Mouse (Mus musculus): ENCODE results near the gene Klk1. TPM values are rescaled to one million over a fixed set of nuclear protein-coding genes. Genes with fewer than 3 reads are reported as not detected.
"Not testable (repeated sequence)": the region's sequence is repeated elsewhere in the genome, so short reads cannot be mapped to it uniquely, and the experiment has no call there.

Gene Klk1
- polyA plus RNA-seq, 1 experiment from 2014 or later = not detected

- Histone ChIP-seq H3K9me3 (no peaks in the 10 kb centered on the region), H3K4me1 (peaks cover 5% of the 10 kb centered on the region; the same call in 1 of the 2 replicates), H3K4me3 (no peak overlapping the region), H3K27me3 (replicated peaks) (no peaks in the 10 kb centered on the region), H3K36me3 (no peaks in the 10 kb centered on the region), H3K9ac (no peak overlapping the region), H3K4me2 (replicated peaks) (no peak overlapping the region), H3K27ac (no peak overlapping the region)
- WGBS = 70% methylated on average over 1 of the region's 1 CpGs
- ATAC-seq (ENCODE audit: low FRiP score, low read depth) = no peak
Observed at GRCm38 (mm10) chr7:44240712-44241111, 15.6 kb downstream of the Klk1 start.

DNA sequence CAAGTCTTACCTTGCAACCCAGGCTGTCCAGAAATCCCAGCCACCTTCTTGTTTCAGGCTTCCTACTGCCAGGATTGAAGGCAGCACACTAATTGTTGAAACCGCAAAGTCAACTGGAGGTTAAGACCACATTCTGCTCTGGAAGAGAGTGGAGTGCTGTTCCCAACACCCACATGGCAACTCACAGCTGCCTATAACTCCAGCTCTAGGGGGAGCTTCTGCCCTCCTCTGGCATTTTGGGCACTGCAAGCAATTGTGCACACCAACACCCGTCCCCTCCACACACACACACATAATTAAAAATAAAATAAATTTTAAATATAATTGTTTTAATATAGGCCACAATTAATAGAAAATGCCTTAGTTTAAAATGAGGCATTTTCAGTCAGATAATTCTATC, 16.0 kb downstream of the Klk1 start:
- Histone ChIP-seq H3K27me3 (replicated peaks) (no peaks in the 10 kb centered on the region), H3K4me3 (no peak overlapping the region), H3K9ac (no peak overlapping the region), H3K4me1 (peaks cover 5% of the 10 kb centered on the region; the same call in 1 of the 2 replicates), H3K4me2 (replicated peaks) (no peak overlapping the region), H3K36me3 (no peaks in the 10 kb centered on the region), H3K27ac (no peak overlapping the region), H3K9me3 (no peaks in the 10 kb centered on the region)
- WGBS = 73% methylated on average over 2 of the region's 2 CpGs
- no peak for ATAC-seq (ENCODE audit: low FRiP score, low read depth)

- 50% methylated on average over 1 of the region's 1 CpGs for WGBS
- no peak for ATAC-seq (ENCODE audit: low FRiP score, low read depth)
- H3K4me3 ChIP-seq = no peak overlapping the region
Observed at GRCm38 (mm10) chr7:44244080-44244479, 18.9 kb downstream of the Klk1 start.

GRCm38 (mm10) chr7:44246055-44246983, 21.2 kb downstream of the Klk1 start, which contains the start of the genes 1700028J19Rik and 2410002F23Rik:
TSS of gene 1700028J19Rik (minus strand) at chr7:44246695.
TSS of gene 2410002F23Rik (plus strand) at chr7:44246722.
- peak; percentile 87 for ATAC-seq (ENCODE audit: low FRiP score, low read depth)
- H3K9me3 ChIP-seq = no peaks in the 10 kb centered on the region
- peaks cover 29% of the 10 kb centered on the region for H3K36me3 ChIP-seq
- peak within 1 kb of the TSS; percentile 88 for H3K4me3 ChIP-seq
- peak within 1 kb of the TSS; percentile 77 for H3K9ac ChIP-seq
- WGBS = 0% methylated on average over 62 of the region's 62 CpGs
- no peaks in the 10 kb centered on the region for H3K27me3 ChIP-seq (replicated peaks)
- peak within 1 kb of the TSS; percentile 71 for H3K27ac ChIP-seq
- H3K4me1 ChIP-seq = peaks cover 12% of the 10 kb centered on the region
- peak within 1 kb of the TSS; percentile 66 for H3K4me2 ChIP-seq (replicated peaks)

More at GRCm38 (mm10) chr7:44244080-44244479, 18.9 kb downstream of the Klk1 start:
- no peak overlapping the region for H3K9ac ChIP-seq
- no peaks in the 10 kb centered on the region for H3K27me3 ChIP-seq (replicated peaks)
- H3K36me3 ChIP-seq = peaks cover 9% of the 10 kb centered on the region
- H3K4me1 ChIP-seq = peaks cover 12% of the 10 kb centered on the region
- no peak overlapping the region for H3K27ac ChIP-seq
- no peaks in the 10 kb centered on the region for H3K9me3 ChIP-seq
- H3K4me2 ChIP-seq (replicated peaks) = no peak overlapping the region

- H3K9ac ChIP-seq = peak overlapping the region; percentile 77
- 2% methylated on average over 23 of the region's 23 CpGs for WGBS
Observed at GRCm38 (mm10) chr7:44246984-44247470, 21.9 kb downstream of the Klk1 start.

GRCm38 (mm10) chr7:44247971-44248370, 22.8 kb downstream of the Klk1 start:
- peak overlapping the region; percentile 77; the same call in 1 of the 2 replicates for H3K9ac ChIP-seq
- no peak overlapping the region for H3K27ac ChIP-seq
- peak overlapping the region; percentile 66 for H3K4me2 ChIP-seq (replicated peaks)
- ATAC-seq (ENCODE audit: low FRiP score, low read depth) = no peak
- peaks cover 42% of the 10 kb centered on the region for H3K36me3 ChIP-seq
- peak overlapping the region; percentile 88 for H3K4me3 ChIP-seq
- no peaks in the 10 kb centered on the region for H3K9me3 ChIP-seq
- no peaks in the 10 kb centered on the region for H3K27me3 ChIP-seq (replicated peaks)
- WGBS = 96% methylated on average over 2 of the region's 2 CpGs
- H3K4me1 ChIP-seq = peaks cover 13% of the 10 kb centered on the region

More at GRCm38 (mm10) chr7:44246984-44247470, 21.9 kb downstream of the Klk1 start:
- Histone ChIP-seq H3K4me2 (replicated peaks) (peak overlapping the region; percentile 66), H3K4me1 (peaks cover 12% of the 10 kb centered on the region), H3K27me3 (replicated peaks) (no peaks in the 10 kb centered on the region), H3K36me3 (peaks cover 33% of the 10 kb centered on the region), H3K27ac (no peak overlapping the region), H3K9me3 (no peaks in the 10 kb centered on the region), H3K4me3 (peak overlapping the region; percentile 88)
- ATAC-seq (ENCODE audit: low FRiP score, low read depth) = peak; percentile 21

GRCm38 (mm10) chr7:44249248-44249647, 24.1 kb downstream of the Klk1 start:
- no peaks in the 10 kb centered on the region for H3K9me3 ChIP-seq
- H3K9ac ChIP-seq = no peak overlapping the region
- H3K4me1 ChIP-seq = peaks cover 15% of the 10 kb centered on the region
- no peak overlapping the region for H3K27ac ChIP-seq
- no peak overlapping the region for H3K4me3 ChIP-seq
- H3K36me3 ChIP-seq = peaks cover 52% of the 10 kb centered on the region
- H3K4me2 ChIP-seq (replicated peaks) = no peak overlapping the region
- no peak for ATAC-seq (ENCODE audit: low FRiP score, low read depth)
- no peaks in the 10 kb centered on the region for H3K27me3 ChIP-seq (replicated peaks)
- WGBS = 92% methylated on average over 4 of the region's 4 CpGs

DNA sequence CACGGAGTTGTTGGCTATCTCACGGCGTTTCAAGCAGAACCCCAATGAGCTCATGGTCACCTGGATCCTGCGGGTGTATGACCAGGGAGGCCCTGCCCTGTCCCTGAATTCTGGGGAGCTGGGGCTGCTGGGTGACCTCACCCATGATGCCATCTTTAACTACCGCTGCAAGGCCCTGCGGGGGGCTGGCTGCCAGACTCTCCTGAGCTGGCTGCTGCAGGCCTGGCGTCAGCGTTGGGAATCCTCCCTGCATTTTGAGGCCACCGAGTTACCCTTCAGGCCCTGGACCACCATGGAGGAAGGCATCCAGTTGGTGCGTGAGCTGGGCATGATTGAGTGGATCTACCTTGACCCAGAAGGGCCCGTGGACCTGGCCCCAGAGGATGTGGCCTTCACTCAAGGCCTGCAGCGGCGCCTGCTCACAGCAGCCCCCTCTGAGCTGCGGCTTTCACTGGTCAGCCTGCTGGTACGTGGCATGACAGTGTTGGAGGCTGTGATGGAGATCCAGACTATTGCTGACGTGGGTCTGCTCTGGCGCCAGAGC, 25.6 kb downstream of the Klk1 start:
- peaks cover 52% of the 10 kb centered on the region for H3K36me3 ChIP-seq
- not testable (repeated sequence) for ATAC-seq (ENCODE audit: low FRiP score, low read depth)
- WGBS = 93% methylated on average over 17 of the region's 17 CpGs

GRCm38 (mm10) chr7:44253023-44253616, 28.0 kb downstream of the Klk1 start:
- H3K4me3 ChIP-seq = no peak overlapping the region
- WGBS = 69% methylated on average over 15 of the region's 15 CpGs
- no peak overlapping the region for H3K9ac ChIP-seq
- H3K4me1 ChIP-seq = peaks cover 3% of the 10 kb centered on the region; the same call in 1 of the 2 replicates
- H3K36me3 ChIP-seq = peaks cover 51% of the 10 kb centered on the region
- no peak for ATAC-seq (ENCODE audit: low FRiP score, low read depth)
- H3K27me3 ChIP-seq (replicated peaks) = no peaks in the 10 kb centered on the region
- H3K9me3 ChIP-seq = no peaks in the 10 kb centered on the region
- H3K27ac ChIP-seq = no peak overlapping the region
- no peak overlapping the region for H3K4me2 ChIP-seq (replicated peaks)

More for the DNA sequence above, 25.6 kb downstream of the Klk1 start:
- peaks cover 10% of the 10 kb centered on the region for H3K4me1 ChIP-seq
- H3K27me3 ChIP-seq (replicated peaks); H3K27ac ChIP-seq; H3K4me2 ChIP-seq (replicated peaks); H3K4me3 ChIP-seq; H3K9ac ChIP-seq; H3K9me3 ChIP-seq: not testable (repeated sequence)

DNA sequence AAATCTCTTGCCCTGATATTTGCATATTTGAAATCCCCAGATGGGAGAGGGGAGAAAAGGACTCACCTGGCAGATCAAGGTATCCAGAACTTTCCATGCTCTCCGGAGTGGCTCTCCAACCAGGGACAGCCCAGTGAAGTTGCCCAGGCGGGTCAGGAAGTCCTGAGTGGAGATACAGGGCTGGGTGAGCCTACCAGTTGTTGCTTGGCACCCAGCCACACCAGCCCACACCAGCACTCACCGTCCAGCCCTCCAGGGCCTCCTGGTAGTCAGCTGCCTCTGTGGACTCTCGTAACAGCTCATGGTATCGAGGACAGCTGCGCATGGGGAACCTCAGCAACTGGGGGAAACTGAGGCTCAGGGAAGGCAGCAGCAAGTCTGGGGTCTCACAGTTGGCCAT, 29.8 kb downstream of the Klk1 start:
- peaks cover 35% of the 10 kb centered on the region for H3K36me3 ChIP-seq
- H3K9me3 ChIP-seq = no peaks in the 10 kb centered on the region
- 87% methylated on average over 6 of the region's 6 CpGs for WGBS
- H3K4me1 ChIP-seq = 0 out of 2 replicates have a peak, but pooled peaks cover 3% of the 10 kb centered on the region
- no peak overlapping the region for H3K4me3 ChIP-seq
- ATAC-seq (ENCODE audit: low FRiP score, low read depth) = no peak
- H3K4me2 ChIP-seq (replicated peaks) = no peak overlapping the region
- no peak overlapping the region for H3K9ac ChIP-seq
- H3K27me3 ChIP-seq (replicated peaks) = no peaks in the 10 kb centered on the region
- no peak overlapping the region for H3K27ac ChIP-seq

- peaks cover 17% of the 10 kb centered on the region for H3K36me3 ChIP-seq
- H3K4me1 ChIP-seq = 0 out of 2 replicates have a peak, but pooled peaks cover 3% of the 10 kb centered on the region
- no peaks in the 10 kb centered on the region; the same call in 1 of the 2 replicates for H3K27me3 ChIP-seq (replicated peaks)
- H3K4me3 ChIP-seq = no peak within 1 kb of the TSS
- H3K9ac ChIP-seq = no peak within 1 kb of the TSS
- no peaks in the 10 kb centered on the region for H3K9me3 ChIP-seq
- WGBS = 81% methylated on average over 4 of the region's 4 CpGs
- no peak within 1 kb of the TSS for H3K4me2 ChIP-seq (replicated peaks)
- no peak for ATAC-seq (ENCODE audit: low FRiP score, low read depth)
- no peak within 1 kb of the TSS for H3K27ac ChIP-seq
Observed at GRCm38 (mm10) chr7:44257278-44257677, 32.1 kb downstream of the Klk1 start, which contains the start of gene Acp4. TSS of gene Acp4 (minus strand) at chr7:44257378.

- peaks cover 8% of the 10 kb centered on the region; the same call in 1 of the 2 replicates for H3K27me3 ChIP-seq (replicated peaks)
- H3K9ac ChIP-seq = no peak overlapping the region
- no peak overlapping the region for H3K27ac ChIP-seq
- no peak overlapping the region for H3K4me2 ChIP-seq (replicated peaks)
- H3K36me3 ChIP-seq = no peaks in the 10 kb centered on the region
- H3K4me3 ChIP-seq = no peak overlapping the region
- 79% methylated on average over 6 of the region's 6 CpGs for WGBS
- peaks cover 6% of the 10 kb centered on the region for H3K4me1 ChIP-seq
- ATAC-seq (ENCODE audit: low FRiP score, low read depth) = no peak
- no peaks in the 10 kb centered on the region for H3K9me3 ChIP-seq
Observed at GRCm38 (mm10) chr7:44260410-44260809, 35.2 kb downstream of the Klk1 start.
